Mouse (Mus musculus) limb, embryonic 10.5 days (tissue): Measurements from ENCODE around the gene Ulk1. TPM values are rescaled to one million over a fixed set of nuclear protein-coding genes. Genes with fewer than 3 reads are reported as not detected.
"Not testable (repeated sequence)": the region's sequence is repeated elsewhere in the genome, so short reads cannot be mapped to it uniquely, and the experiment has no call there.

Experiments used
- DNase-seq: peaks from one replicate; pipeline ENCODE4 v3.0.0-alpha.2; 2017; ENCODE audit warnings: low spot score
- H3K27ac ChIP-seq: fragments of 300-500 bp; sonication (generic); 2 replicates; pipeline ENCODE4 v1.5.1; 2016; ENCODE audit warnings: mild to moderate bottlenecking
- H3K27me3 ChIP-seq: fragments of 300-500 bp; sonication (generic); 2 replicates; pipeline ENCODE4 v1.6.1; 2016; ENCODE audit warnings: low read depth, mild to moderate bottlenecking; ENCODE audit not compliant: poor library complexity, severe bottlenecking
- H3K36me3 ChIP-seq: fragments of 300-500 bp; sonication (generic); 2 replicates; pipeline ENCODE4 v1.6.1; 2016; ENCODE audit warnings: mild to moderate bottlenecking, moderate library complexity
- H3K4me1 ChIP-seq: fragments of 300-500 bp; sonication (generic); 2 replicates; pipeline ENCODE4 v1.6.1; 2016
- H3K4me3 ChIP-seq: fragments of 300-500 bp; sonication (generic); 2 replicates; pipeline ENCODE4 v1.5.1; 2016; ENCODE audit warnings: mild to moderate bottlenecking, moderate library complexity
- H3K9me3 ChIP-seq: fragments of 300-500 bp; sonication (generic); replicated peaks from 2 replicates; pipeline ENCODE4 v1.6.1; 2016; ENCODE audit warnings: mild to moderate bottlenecking
- WGBS: fragments of 180-500 bp; shearing (Covaris S2); methylation state at CpG from one replicate; pipeline ENCODE4 v1.1.7; 2016; 5-methylcytosine and 5-hydroxymethylcytosine counted together
- polyA plus RNA-seq: library from polyadenylated mRNA; unstranded; fragments of >200 nt; fragmentation: Nextera tagmentation; extraction: Ambion mirVana; gene quantifications from 2 replicates; pipeline ENCODE4 v1.2.1, GENCODE M21; 2016

Ulk1 gene
- polyA plus RNA-seq, result 27.5 and 32.2 TPM in 2 replicates

GRCm38 (mm10) chr5:110809667-110810325 lies at the start of gene Ulk1:
Gene Ulk1, minus strand, starts transcription at chr5:110810097.
- DNase-seq, result peak; percentile 99
- Histone ChIP-seq H3K27ac (peak within 1 kb of the TSS; percentile 96), H3K4me1 (peaks cover 35% of the 10 kb centered on the region), H3K4me3 (peak within 1 kb of the TSS; percentile 98), H3K9me3 (no peaks in the 10 kb centered on the region), H3K27me3 (no peaks in the 10 kb centered on the region), H3K36me3 (peaks cover 33% of the 10 kb centered on the region)
- under 1% methylated on average over 80 of the region's 80 CpGs for WGBS

GRCm38 (mm10) chr5:110859013-110859650 lies 49.2 kb upstream of the Ulk1 start:
- Histone ChIP-seq H3K36me3 (peaks cover 88% of the 10 kb centered on the region), H3K9me3 (no peaks in the 10 kb centered on the region), H3K27ac (no peak overlapping the region), H3K27me3 (no peaks in the 10 kb centered on the region), H3K4me3 (no peak overlapping the region), H3K4me1 (peaks cover 4% of the 10 kb centered on the region)
- WGBS, result 70% methylated on average over 13 of the region's 13 CpGs
- no peak for DNase-seq

GRCm38 (mm10) chr5:110857091-110857490 lies 47.2 kb upstream of the Ulk1 start:
- no peak for DNase-seq
- no peak overlapping the region for H3K27ac ChIP-seq
- H3K4me3 ChIP-seq, result no peak overlapping the region
- no peaks in the 10 kb centered on the region for H3K9me3 ChIP-seq
- H3K27me3 ChIP-seq, result no peaks in the 10 kb centered on the region
- 89% methylated on average over 5 of the region's 5 CpGs for WGBS
- H3K36me3 ChIP-seq, result peaks cover 86% of the 10 kb centered on the region
- H3K4me1 ChIP-seq, result peaks cover 11% of the 10 kb centered on the region

DNA sequence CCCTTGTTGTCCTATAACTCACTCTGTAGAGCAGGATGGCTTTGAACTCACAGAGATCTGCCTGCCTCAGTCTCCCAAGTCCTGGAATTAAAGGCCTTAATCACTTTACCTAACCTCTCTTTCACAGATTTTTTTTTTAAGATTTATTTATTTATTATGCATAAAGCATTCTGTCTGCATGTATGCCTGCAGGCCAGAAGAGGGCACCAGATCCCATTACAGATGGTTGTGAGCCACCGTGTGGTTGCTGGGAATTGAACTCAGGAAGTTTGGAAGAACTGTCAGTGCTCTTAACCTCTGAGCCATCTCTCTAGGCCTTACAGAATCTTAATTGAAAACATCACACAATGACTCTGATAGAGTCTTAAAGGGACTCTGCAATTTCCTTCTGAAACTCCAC lies 43.1 kb upstream of the Ulk1 start:
- no peaks in the 10 kb centered on the region for H3K27me3 ChIP-seq
- H3K36me3 ChIP-seq, result peaks cover 85% of the 10 kb centered on the region
- H3K4me1 ChIP-seq, result peaks cover 11% of the 10 kb centered on the region
- no peak overlapping the region for H3K27ac ChIP-seq
- DNase-seq, result no peak
- 82% methylated on average over 1 of the region's 1 CpGs for WGBS
- no peaks in the 10 kb centered on the region for H3K9me3 ChIP-seq
- H3K4me3 ChIP-seq, result no peak overlapping the region

DNA sequence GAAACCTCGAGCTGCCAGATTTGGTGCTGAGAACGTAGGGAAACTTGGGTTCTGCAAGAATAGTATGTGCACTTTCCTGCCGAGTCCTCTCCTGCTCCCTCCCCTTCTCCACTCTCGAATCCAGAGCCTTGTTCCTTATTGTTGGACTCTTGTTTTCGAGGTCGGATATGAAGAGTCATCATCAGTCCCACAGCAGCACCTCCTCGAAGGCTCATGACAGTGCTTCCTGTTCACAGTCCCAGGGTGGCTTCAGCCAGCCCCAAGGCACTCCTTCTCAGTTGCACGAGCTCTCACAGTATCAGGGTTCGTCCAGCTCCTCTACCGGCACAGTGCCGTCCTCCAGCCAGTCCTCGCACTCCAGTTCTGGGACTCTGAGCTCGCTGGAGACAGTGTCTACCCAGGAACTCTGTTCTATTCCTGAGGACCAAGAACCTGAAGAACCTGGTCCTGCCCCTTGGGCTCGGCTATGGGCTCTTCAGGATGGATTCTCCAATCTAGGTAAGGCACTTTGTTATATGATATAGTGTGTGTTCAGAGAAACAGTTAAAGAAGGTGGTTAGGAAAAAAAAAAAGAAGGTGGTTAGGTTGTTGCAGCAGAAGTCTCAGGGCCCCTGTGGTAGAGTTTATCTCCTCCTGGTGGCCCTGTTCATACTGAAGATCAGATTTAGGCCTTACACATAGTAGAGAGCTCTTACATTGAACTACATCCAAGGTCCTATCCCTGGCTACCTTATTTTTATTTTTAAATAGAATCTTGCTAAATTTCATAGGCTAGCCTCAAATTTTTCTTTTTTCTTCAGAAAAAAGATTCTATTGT lies 31.4 kb upstream of the Ulk1 start:
- no peak for DNase-seq
- no peaks in the 10 kb centered on the region for H3K27me3 ChIP-seq
- peaks cover 18% of the 10 kb centered on the region for H3K4me1 ChIP-seq
- H3K4me3 ChIP-seq, result peak overlapping the region; percentile 73
- H3K36me3 ChIP-seq, result peaks cover 54% of the 10 kb centered on the region
- H3K9me3 ChIP-seq, result no peaks in the 10 kb centered on the region
- WGBS, result 89% methylated on average over 14 of the region's 14 CpGs
- H3K27ac ChIP-seq, result no peak overlapping the region

DNA sequence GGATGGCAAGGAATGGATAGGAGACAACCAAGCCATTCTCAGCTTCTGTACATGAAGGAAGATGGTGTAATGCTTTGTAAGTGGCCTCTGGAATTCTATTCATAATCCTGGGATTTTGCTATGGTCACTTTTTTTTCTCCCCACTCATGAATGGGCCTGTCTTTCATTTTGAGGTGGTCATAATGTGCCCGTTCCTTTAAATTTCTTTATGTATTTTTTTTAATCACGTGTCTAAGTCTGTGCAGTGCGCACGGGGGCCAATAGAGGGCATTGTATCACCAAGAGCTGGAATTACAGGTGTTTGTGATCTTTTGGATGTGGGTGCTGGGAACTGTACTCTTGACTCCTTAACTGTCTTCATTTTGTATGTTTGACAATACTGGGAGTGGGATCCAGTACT lies 30.6 kb upstream of the Ulk1 start:
- Histone ChIP-seq H3K36me3 (peaks cover 46% of the 10 kb centered on the region), H3K27ac (peak overlapping the region; percentile 89), H3K4me1 (peaks cover 22% of the 10 kb centered on the region), H3K4me3 (peak overlapping the region; percentile 73), H3K27me3 (no peaks in the 10 kb centered on the region), H3K9me3 (no peaks in the 10 kb centered on the region)
- 7% methylated on average over 4 of the region's 4 CpGs for WGBS
- peak; percentile 42 for DNase-seq

DNA sequence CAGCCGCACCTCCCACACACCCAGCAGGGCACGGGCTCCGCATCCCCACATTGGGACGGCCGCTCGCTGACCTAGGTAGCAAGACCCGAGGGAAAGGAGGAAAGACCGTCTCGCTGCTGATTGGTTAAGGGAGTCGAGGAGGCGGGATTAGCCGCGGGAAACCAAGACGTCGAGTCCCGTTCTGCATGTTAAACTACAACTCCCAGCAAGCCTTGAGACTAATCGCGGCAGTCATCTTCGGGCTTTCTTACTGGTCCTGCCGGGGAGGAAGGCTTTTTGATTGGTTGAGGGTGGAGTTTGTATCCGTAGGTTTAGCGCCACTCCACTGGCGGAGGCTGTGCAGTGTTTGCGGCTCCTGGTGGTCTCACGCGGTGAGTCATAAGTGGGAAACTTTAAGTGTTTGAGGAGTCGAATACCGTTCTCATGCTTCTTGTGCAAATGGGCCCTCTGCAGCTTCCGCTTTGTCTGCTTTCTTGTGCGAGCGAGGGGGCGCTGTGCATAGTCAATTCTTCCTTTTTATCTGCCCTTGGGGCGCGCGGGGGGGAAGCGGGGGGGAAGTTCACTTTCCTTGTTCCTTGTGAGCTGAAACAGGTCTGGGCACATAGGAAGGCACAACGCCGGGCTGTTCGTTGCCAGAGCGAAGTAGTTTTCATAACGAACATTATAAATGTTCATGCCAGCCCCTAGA lies 29.9 kb upstream of the Ulk1 start, which contains the start of the genes Hscb and Chek2:
Gene Hscb (minus strand): TSS at position 100 of the 688 bp plus-strand sequence.
Gene Chek2 (plus strand): TSS at position 302 of the 688 bp plus-strand sequence.
- Histone ChIP-seq H3K27ac (peak within 1 kb of the TSS; percentile 89), H3K4me3 (peak within 1 kb of the TSS; percentile 73), H3K36me3 (peaks cover 42% of the 10 kb centered on the region), H3K4me1 (peaks cover 22% of the 10 kb centered on the region), H3K9me3 (no peaks in the 10 kb centered on the region), H3K27me3 (no peaks in the 10 kb centered on the region)
- peak; percentile 92 for DNase-seq
- WGBS, result under 1% methylated on average over 41 of the region's 41 CpGs

DNA sequence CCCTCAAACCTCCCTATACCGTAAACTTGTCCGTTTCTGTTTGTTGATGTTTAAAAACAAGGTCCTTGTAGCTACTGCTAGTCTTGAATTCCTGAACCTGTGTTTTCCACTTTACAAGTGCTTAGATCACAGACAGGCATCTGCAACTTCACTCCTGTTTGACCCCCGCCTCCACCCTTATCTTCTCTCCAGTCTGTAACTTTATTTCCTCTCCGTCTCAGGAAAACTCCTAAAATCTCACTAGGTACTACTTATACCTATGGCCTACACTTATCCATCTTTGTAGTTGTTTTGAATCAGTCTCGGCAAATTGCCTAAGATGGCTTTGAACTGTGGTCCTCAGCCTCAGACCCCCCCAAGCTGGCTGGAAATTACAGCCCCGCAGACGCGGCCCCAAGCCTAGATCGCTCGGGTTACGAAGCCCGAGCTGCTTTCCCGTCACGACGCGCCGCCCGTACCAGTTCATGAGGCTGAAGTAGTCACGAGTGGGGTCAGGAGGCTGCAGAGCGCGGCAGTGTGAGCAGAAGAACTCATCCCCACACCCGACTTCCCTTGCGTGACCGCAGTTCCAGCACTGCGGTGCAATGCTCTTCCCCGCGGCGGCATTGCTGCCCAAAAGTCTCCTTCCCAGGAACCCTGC lies 29.3 kb upstream of the Ulk1 start:
- WGBS, result 6% methylated on average over 28 of the region's 28 CpGs
- Histone ChIP-seq H3K36me3 (peaks cover 35% of the 10 kb centered on the region), H3K27me3 (no peaks in the 10 kb centered on the region), H3K4me1 (peaks cover 22% of the 10 kb centered on the region), H3K27ac (peak overlapping the region; percentile 89), H3K4me3 (peak overlapping the region; percentile 73), H3K9me3 (no peaks in the 10 kb centered on the region)
- no peak for DNase-seq

GRCm38 (mm10) chr5:110838016-110838415 lies 28.1 kb upstream of the Ulk1 start:
- not testable (repeated sequence) for H3K9me3 ChIP-seq, H3K27me3 ChIP-seq, H3K4me3 ChIP-seq, DNase-seq, H3K27ac ChIP-seq
- H3K36me3 ChIP-seq, result peaks cover 31% of the 10 kb centered on the region
- peaks cover 22% of the 10 kb centered on the region for H3K4me1 ChIP-seq
- 92% methylated on average over 5 of the region's 5 CpGs for WGBS

DNA sequence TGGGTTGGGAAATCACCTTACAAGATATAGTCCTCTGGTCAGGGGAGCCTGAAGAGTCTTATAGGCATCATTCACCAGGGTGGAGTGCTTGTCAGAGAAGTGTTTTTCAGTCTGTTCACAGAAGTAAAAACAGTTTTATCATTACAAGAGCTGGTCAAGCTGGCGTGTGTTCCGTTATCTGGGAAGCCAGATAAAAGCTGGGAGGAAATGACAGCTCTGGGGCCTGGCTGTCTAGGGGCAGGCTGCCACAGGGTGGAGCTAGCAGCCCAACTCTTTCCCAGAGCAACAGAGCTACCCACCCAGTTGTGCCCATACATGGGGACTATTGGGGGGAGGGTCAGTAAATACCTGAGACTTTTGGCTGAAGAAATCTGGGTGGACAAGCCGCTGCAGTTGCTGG lies 26.1 kb upstream of the Ulk1 start:
- Histone ChIP-seq H3K27ac (no peak overlapping the region), H3K27me3 (no peaks in the 10 kb centered on the region), H3K4me3 (no peak overlapping the region), H3K36me3 (peaks cover 20% of the 10 kb centered on the region), H3K9me3 (no peaks in the 10 kb centered on the region), H3K4me1 (peaks cover 18% of the 10 kb centered on the region)
- DNase-seq, result peak; percentile 55
- 29% methylated on average over 3 of the region's 3 CpGs for WGBS

DNA sequence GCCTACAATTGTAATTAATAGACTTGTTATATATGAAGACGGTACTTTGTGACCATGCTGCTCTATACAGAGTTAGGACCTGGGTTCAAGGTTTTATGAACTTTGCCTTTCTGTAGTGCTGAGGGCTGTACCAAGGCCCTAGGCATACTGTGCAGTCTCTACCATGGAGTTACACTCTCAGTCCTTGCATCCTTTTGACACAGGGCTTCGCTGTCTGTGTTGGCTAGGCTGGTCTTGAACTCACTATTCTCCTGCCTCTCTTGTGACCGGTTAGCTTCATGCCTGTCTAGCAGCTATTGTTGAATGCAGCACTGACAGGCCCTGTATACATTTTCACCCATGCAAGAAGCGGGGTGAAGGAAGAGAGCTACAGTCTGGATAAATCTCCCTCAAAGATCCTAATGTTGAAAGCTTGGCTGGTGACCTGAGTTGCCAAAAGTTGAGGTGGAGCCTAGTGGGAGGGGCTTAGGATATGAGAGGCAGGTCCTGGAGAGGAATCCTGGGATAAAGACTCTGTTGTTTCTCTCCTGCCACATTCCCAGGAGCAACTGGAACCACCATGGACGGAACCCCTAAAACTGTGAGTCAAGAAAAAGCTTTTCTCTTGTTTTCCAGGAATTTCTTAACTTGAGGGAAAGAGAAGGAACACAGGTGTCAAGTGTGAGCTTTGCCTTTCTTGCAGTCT lies 21.3 kb upstream of the Ulk1 start:
- no peaks in the 10 kb centered on the region for H3K9me3 ChIP-seq
- DNase-seq, result no peak
- no peak overlapping the region for H3K27ac ChIP-seq
- H3K4me1 ChIP-seq, result peaks cover 8% of the 10 kb centered on the region; the same call in 1 of the 2 replicates
- no peak overlapping the region for H3K4me3 ChIP-seq
- H3K36me3 ChIP-seq, result peaks cover 23% of the 10 kb centered on the region
- 91% methylated on average over 5 of the region's 5 CpGs for whole genome bisulfite sequencing
- no peaks in the 10 kb centered on the region for H3K27me3 ChIP-seq
